Mouse (Mus musculus) myocyte (in vitro differentiated cells): ENCODE data around the gene H2afy. TPM values are rescaled to one million over a fixed set of nuclear protein-coding genes. Genes with fewer than 3 reads are reported as not detected.

Source experiments
- H3K27me3 ChIP-seq: one replicate; pipeline ENCODE4 v1.6.1; 2011; ENCODE audit not compliant: control insufficient read depth, insufficient read depth, insufficient read length
- H3K36me3 ChIP-seq: one replicate; pipeline ENCODE4 v1.6.1; 2011; ENCODE audit not compliant: control insufficient read depth, insufficient read depth
- H3K4me2 ChIP-seq: one replicate; pipeline ENCODE4 v1.6.1; 2011; ENCODE audit warnings: low read depth, control low read depth
- H3K4me3 ChIP-seq: one replicate; pipeline ENCODE4 v1.5.1; 2011; ENCODE audit warnings: mild to moderate bottlenecking, control low read depth, moderate library complexity
- H3K79me2 ChIP-seq: one replicate; pipeline ENCODE4 v1.6.1; 2011; ENCODE audit not compliant: control insufficient read depth, insufficient read depth
- H3ac ChIP-seq: one replicate; pipeline ENCODE4 v1.6.1; 2011; ENCODE audit not compliant: control insufficient read depth, insufficient read length
- CEBPB ChIP-seq: IDR thresholded peaks from 2 replicates; pipeline ENCODE4 v1.6.1; 2011; ENCODE audit warnings: mild to moderate bottlenecking, moderate library complexity; ENCODE audit not compliant: poor library complexity, insufficient read depth, severe bottlenecking
- E2F4 ChIP-seq: IDR thresholded peaks from one replicate; pipeline ENCODE4 v1.6.1; 2011; ENCODE audit warnings: mild to moderate bottlenecking, control low read depth, moderate library complexity; ENCODE audit not compliant: insufficient read depth
- MAX ChIP-seq: IDR thresholded peaks from one replicate; pipeline ENCODE4 v1.6.1; 2011; ENCODE audit warnings: low read depth, mild to moderate bottlenecking, control low read depth
- MYOD1 ChIP-seq, 3 experiments: IDR thresholded peaks; one replicate each; pipeline ENCODE4 v1.6.1; 2011; ENCODE audit warnings: control low read depth in 2 of 3, low read depth in 2 of 3, mild to moderate bottlenecking in 2 of 3, moderate library complexity in 1 of 3; ENCODE audit not compliant: insufficient read length in 2 of 3, control insufficient read depth in 1 of 3
- MYOG ChIP-seq, 3 experiments: IDR thresholded peaks; one replicate each; pipeline ENCODE4 v1.6.1; 2011; ENCODE audit warnings: control low read depth in 2 of 3, low read depth in 2 of 3, mild to moderate bottlenecking in 2 of 3; ENCODE audit not compliant: insufficient read length in 2 of 3, control insufficient read depth in 1 of 3, insufficient read depth in 1 of 3
- POLR2A ChIP-seq: IDR thresholded peaks from one replicate; pipeline ENCODE4 v1.6.1; 2011; ENCODE audit warnings: low read depth, mild to moderate bottlenecking, control low read depth, moderate library complexity; ENCODE audit not compliant: insufficient read length
- POLR2AphosphoS2 ChIP-seq: IDR thresholded peaks from one replicate; pipeline ENCODE4 v1.6.1; 2011; ENCODE audit warnings: low read depth, control low read depth; ENCODE audit not compliant: insufficient read length
- REST ChIP-seq: IDR thresholded peaks from one replicate; pipeline ENCODE4 v1.6.1; 2011; ENCODE audit warnings: mild to moderate bottlenecking, control low read depth, moderate library complexity; ENCODE audit not compliant: insufficient read depth, insufficient read length
- SRF ChIP-seq: IDR thresholded peaks from one replicate; pipeline ENCODE4 v1.6.1; 2011; ENCODE audit warnings: low read depth; ENCODE audit not compliant: control insufficient read depth, insufficient read length
- TCF12 ChIP-seq: IDR thresholded peaks from one replicate; pipeline ENCODE4 v1.6.1; 2011; ENCODE audit warnings: mild to moderate bottlenecking, control low read depth; ENCODE audit not compliant: poor library complexity, insufficient read depth, severe bottlenecking
- TCF3 ChIP-seq: IDR thresholded peaks from one replicate; pipeline ENCODE4 v1.6.1; 2011; ENCODE audit warnings: low read depth, control low read depth; ENCODE audit not compliant: insufficient read length
- USF1 ChIP-seq: IDR thresholded peaks from one replicate; pipeline ENCODE4 v1.6.1; 2011; ENCODE audit warnings: low read depth, mild to moderate bottlenecking, control low read depth, moderate library complexity
- polyA plus RNA-seq: library from polyadenylated mRNA; unstranded; fragments of >200 nt; fragmentation: generic; extraction: Trizol; gene quantifications from one replicate; pipeline ENCODE4 v1.2.1, GENCODE M21; 2012; ENCODE audit warnings: missing spikeins

Gene H2afy
- polyA plus RNA-seq, 1 experiment: 62.8 TPM

- Histone ChIP-seq H3K4me3 (no peak overlapping the region), H3K79me2 (peaks cover 54% of the 10 kb centered on the region), H3ac (no peak overlapping the region), H3K4me2 (no peak overlapping the region), H3K27me3 (no peaks in the 10 kb centered on the region), H3K36me3 (no peaks in the 10 kb centered on the region)
- TF ChIP-seq CEBPB (no peak), MYOD1 (IDR thresholded peaks at IDR 0.05; ENCODE audit: control insufficient read depth in 1 of 3, insufficient read length in 2 of 3, low read depth in 2 of 3) (no peak), USF1 (no peak), MYOG (IDR thresholded peaks at IDR 0.05; ENCODE audit: control insufficient read depth in 1 of 3, insufficient read depth in 1 of 3, insufficient read length in 2 of 3, low read depth in 2 of 3) (no peak), MAX (no peak), TCF12 (no peak), REST (no peak), E2F4 (no peak), POLR2AphosphoS2 (no peak), SRF (no peak), TCF3 (no peak), POLR2A (no peak)
Observed at GRCm38 (mm10) chr13:56112980-56113379, 23.2 kb downstream of the H2afy start.

- Histone ChIP-seq H3K79me2 (peaks cover 54% of the 10 kb centered on the region), H3K4me2 (no peak overlapping the region), H3K4me3 (no peak overlapping the region), H3K27me3 (no peaks in the 10 kb centered on the region), H3K36me3 (no peaks in the 10 kb centered on the region), H3ac (no peak overlapping the region)
- TF ChIP-seq E2F4 (no peak), TCF3 (no peak)
Observed at GRCm38 (mm10) chr13:56112496-56112895, 23.7 kb downstream of the H2afy start.

- Histone ChIP-seq H3K36me3 (no peaks in the 10 kb centered on the region), H3K79me2 (peaks cover 49% of the 10 kb centered on the region), H3K4me2 (no peak overlapping the region), H3K4me3 (no peak overlapping the region), H3K27me3 (no peaks in the 10 kb centered on the region), H3ac (no peak overlapping the region)
- TF ChIP-seq TCF12: no peak
- no peak for TF ChIP-seq SRF
- TF ChIP-seq TCF3: no peak
- no peak for TF ChIP-seq MAX
- TF ChIP-seq POLR2A: no peak
Observed at GRCm38 (mm10) chr13:56111601-56112000, 24.6 kb downstream of the H2afy start.

GRCm38 (mm10) chr13:56110694-56111531 lies 25.2 kb downstream of the H2afy start:
- Histone ChIP-seq H3K27me3 (no peaks in the 10 kb centered on the region), H3K79me2 (peaks cover 42% of the 10 kb centered on the region), H3ac (no peak overlapping the region), H3K36me3 (no peaks in the 10 kb centered on the region), H3K4me2 (peak overlapping the region; percentile 5), H3K4me3 (no peak overlapping the region)
- TF ChIP-seq MYOG (IDR thresholded peaks at IDR 0.05; ENCODE audit: control insufficient read depth in 1 of 3, insufficient read depth in 1 of 3, insufficient read length in 2 of 3, low read depth in 2 of 3): peak in 1 of 3 experiments; percentile 41
- no peak for TF ChIP-seq CEBPB
- TF ChIP-seq REST: no peak
- no peak for TF ChIP-seq E2F4
- TF ChIP-seq MYOD1 (IDR thresholded peaks at IDR 0.05; ENCODE audit: control insufficient read depth in 1 of 3, insufficient read length in 2 of 3, low read depth in 2 of 3): peak in 1 of 3 experiments; percentile 41
- TF ChIP-seq TCF3: no peak
- TF ChIP-seq TCF12: no peak
- TF ChIP-seq MAX: no peak
- TF ChIP-seq SRF: no peak

GRCm38 (mm10) chr13:56109703-56110102 lies 26.5 kb downstream of the H2afy start:
- Histone ChIP-seq H3K4me3 (no peak overlapping the region), H3K79me2 (peaks cover 36% of the 10 kb centered on the region), H3K27me3 (no peaks in the 10 kb centered on the region), H3ac (no peak overlapping the region), H3K4me2 (no peak overlapping the region), H3K36me3 (no peaks in the 10 kb centered on the region)
- no peak for TF ChIP-seq REST
- no peak for TF ChIP-seq MYOD1 (IDR thresholded peaks at IDR 0.05; ENCODE audit: control insufficient read depth in 1 of 3, insufficient read length in 2 of 3, low read depth in 2 of 3)
- no peak for TF ChIP-seq SRF
- no peak for TF ChIP-seq POLR2AphosphoS2
- TF ChIP-seq TCF3: no peak
